In genomic region chr1:191821326-191822091, GRCm38 (mm10) we compare ENCODE assay signal across 7 mouse cellular contexts. TPM values are rescaled to one million over a fixed set of nuclear protein-coding genes. Genes with fewer than 3 reads are reported as not detected.
DNase-seq lines count a peak whose midpoint lies in the region; ATAC-seq lines count a peak whose summit lies in the region.

Gene Nek2 (plus strand): TSS chr1:191821444.

- H3K4me1 ChIP-seq in embryonic facial prominence, embryonic 11.5 days (ENCODE audit: control insufficient read depth, insufficient read depth, low read length): no peaks in the 10 kb centered on the region
- H3K4me1 ChIP-seq in limb, embryonic 11.5 days (ENCODE audit: control insufficient read depth, insufficient read depth, low read length): peaks cover 6% of the 10 kb centered on the region
- H3K4me1 ChIP-seq in midbrain, embryonic 14.5 days (ENCODE audit: control insufficient read depth, insufficient read depth, low read length): no peaks in the 10 kb centered on the region

- no peaks in the 10 kb centered on the region for H3K9me3 ChIP-seq in embryonic facial prominence, embryonic 11.5 days (replicated peaks; ENCODE audit: control insufficient read depth, low read length)
- H3K9me3 ChIP-seq in limb, embryonic 11.5 days (ENCODE audit: control insufficient read depth, low read length): no peaks in the 10 kb centered on the region
- H3K9me3 ChIP-seq in midbrain, embryonic 14.5 days (ENCODE audit: control insufficient read depth, low read length): no peaks in the 10 kb centered on the region

- no peaks in the 10 kb centered on the region for H3K27me3 ChIP-seq in embryonic facial prominence, embryonic 11.5 days (ENCODE audit: control insufficient read depth, insufficient read depth, low read length)
- H3K27me3 ChIP-seq in limb, embryonic 11.5 days (ENCODE audit: control insufficient read depth, insufficient read depth, low read length): no peaks in the 10 kb centered on the region
- H3K27me3 ChIP-seq in midbrain, embryonic 14.5 days (ENCODE audit: control insufficient read depth, insufficient read depth, low read length): no peaks in the 10 kb centered on the region

- peak within 1 kb of the TSS; percentile 66 for H3K4me2 ChIP-seq in embryonic facial prominence, embryonic 11.5 days (ENCODE audit: low read depth, low read length)
- H3K4me2 ChIP-seq in limb, embryonic 11.5 days (ENCODE audit: low read depth, severe bottlenecking): peak within 1 kb of the TSS; percentile 61
- H3K4me2 ChIP-seq in midbrain, embryonic 14.5 days (ENCODE audit: low read length): peak within 1 kb of the TSS; percentile 91

- under 1% methylated on average over 79 of the region's 79 CpGs for WGBS in embryonic facial prominence, embryonic 11.5 days
- WGBS in limb, embryonic 11.5 days: under 1% methylated on average over 79 of the region's 79 CpGs
- under 1% methylated on average over 79 of the region's 79 CpGs for WGBS in midbrain, embryonic 14.5 days

- DNase-seq in adrenal gland, postnatal 14 days: peak; percentile 99
- DNase-seq in embryonic facial prominence, embryonic 11.5 days (ENCODE audit: low spot score): peak; percentile 100
- peak; percentile 100 for DNase-seq in heart, adult 11 months
- DNase-seq in kidney, adult 18-20 months: peak; percentile 96
- peak; percentile 99 for DNase-seq in limb, embryonic 11.5 days (ENCODE audit: low spot score)
- DNase-seq in midbrain, embryonic 14.5 days: peak; percentile 99
- DNase-seq in spleen, adult 18-20 months: peak; percentile 82 to 90

- H3K9ac ChIP-seq in embryonic facial prominence, embryonic 11.5 days (replicated peaks; ENCODE audit: low read length): peak within 1 kb of the TSS; percentile 82
- peak within 1 kb of the TSS; percentile 87 for H3K9ac ChIP-seq in limb, embryonic 11.5 days (ENCODE audit: low read length)
- peak within 1 kb of the TSS; percentile 55 for H3K9ac ChIP-seq in midbrain, embryonic 14.5 days (replicated peaks; ENCODE audit: low read length)

- peak; percentile 92 for ATAC-seq in embryonic facial prominence, embryonic 11.5 days (replicated peaks; ENCODE audit: insufficient number of reproducible peaks, low FRiP score, low TSS enrichment, low read depth)
- ATAC-seq in limb, embryonic 11.5 days (ENCODE audit: insufficient number of reproducible peaks, low FRiP score, low TSS enrichment, low read depth): peak; percentile 90
- ATAC-seq in midbrain, embryonic 14.5 days (ENCODE audit: low FRiP score, low TSS enrichment): peak; percentile 95

- H3K36me3 ChIP-seq in embryonic facial prominence, embryonic 11.5 days (replicated peaks; ENCODE audit: control insufficient read depth, insufficient read depth, low read depth, low read length): no peaks in the 10 kb centered on the region
- H3K36me3 ChIP-seq in limb, embryonic 11.5 days (ENCODE audit: control insufficient read depth, insufficient read depth, low read length): peaks cover 8% of the 10 kb centered on the region; the same call in 1 of the 2 replicates
- peaks cover 4% of the 10 kb centered on the region; the same call in 1 of the 2 replicates for H3K36me3 ChIP-seq in midbrain, embryonic 14.5 days (ENCODE audit: control insufficient read depth, insufficient read depth, low read length)

- peak within 1 kb of the TSS; percentile 82 for H3K27ac ChIP-seq in embryonic facial prominence, embryonic 11.5 days (replicated peaks; ENCODE audit: low read depth, low read length)
- H3K27ac ChIP-seq in limb, embryonic 11.5 days (replicated peaks; ENCODE audit: low read depth, low read length): peak within 1 kb of the TSS; percentile 71
- no peak within 1 kb of the TSS for H3K27ac ChIP-seq in midbrain, embryonic 14.5 days (replicated peaks; ENCODE audit: low read depth, low read length)

- H3K4me3 ChIP-seq in embryonic facial prominence, embryonic 11.5 days (ENCODE audit: low read depth, low read length): peak within 1 kb of the TSS; percentile 88
- H3K4me3 ChIP-seq in limb, embryonic 11.5 days (ENCODE audit: low read depth, low read length): peak within 1 kb of the TSS; percentile 93
- H3K4me3 ChIP-seq in midbrain, embryonic 14.5 days (replicated peaks; ENCODE audit: low read depth, low read length): peak within 1 kb of the TSS; percentile 69

RNA-seq across cellular contexts. Expression of gene Nek2, which starts in this region (rescaled TPM):
- 9.3 and 10.0 TPM in 2 replicates for total RNA-seq in adrenal gland, postnatal 14 days (2021)
- polyA plus RNA-seq in embryonic facial prominence, embryonic 11.5 days (2014; fragmentation: Nextera tagmentation; extraction: Ambion mirVana): 43.9 and 44.5 TPM in 2 replicates
- 50.7 and 51.7 TPM in 2 replicates for polyA plus RNA-seq in limb, embryonic 11.5 days (2014; fragmentation: Nextera tagmentation; extraction: Ambion mirVana)
- polyA plus RNA-seq in midbrain, embryonic 14.5 days (2014; fragmentation: Nextera tagmentation; extraction: Ambion mirVana): 3.3 and 10.5 TPM in 2 replicates
